Mouse (Mus musculus): ENCODE data around the gene Ift20. TPM values are rescaled to one million over a fixed set of nuclear protein-coding genes. Genes with fewer than 3 reads are reported as not detected.
A peak's percentile ranks its signal among the peaks of the same experiment; 100 is the strongest.

Ift20 gene
- polyA plus RNA-seq, 1 experiment from 2014 or later: 130 TPM

DNA sequence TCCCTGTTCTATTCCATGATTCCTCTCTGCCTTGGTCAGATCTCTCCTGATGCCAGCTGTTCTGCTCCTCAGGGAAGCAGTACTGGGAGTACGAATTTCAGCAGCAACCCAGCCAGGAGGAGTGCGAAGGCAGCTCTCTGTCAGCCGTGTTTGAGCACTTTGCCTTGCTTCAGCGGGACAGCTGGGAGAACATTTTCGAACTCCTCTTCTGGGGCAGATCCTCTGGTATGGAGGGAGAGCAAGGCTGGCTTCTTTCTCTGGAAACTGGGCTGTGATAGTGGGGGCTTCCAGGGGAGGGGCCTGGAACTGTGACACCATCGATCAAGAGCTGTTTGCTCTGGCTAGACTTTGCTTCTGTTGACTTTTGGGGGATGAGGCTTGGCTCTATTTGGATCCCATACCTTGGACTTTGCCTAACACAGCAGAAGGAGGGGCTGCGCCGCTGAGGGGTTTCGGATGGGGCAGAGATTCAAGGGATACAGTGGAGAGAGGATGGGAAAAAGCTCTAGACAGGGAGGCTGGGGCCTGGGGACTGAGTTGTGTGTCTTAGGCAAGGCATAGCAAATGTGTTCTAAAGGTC lies 35.4 kb upstream of the Ift20 start:
- Histone ChIP-seq H3K4me2 (ENCODE audit: low read length) (no peak overlapping the region), H3K4me1 (ENCODE audit: control insufficient read depth, insufficient read depth, low read length) (peaks cover 13% of the 10 kb centered on the region), H3K27ac (ENCODE audit: low read length) (no peak overlapping the region), H3K36me3 (ENCODE audit: control insufficient read depth, insufficient read depth, low read length) (peaks cover 2% of the 10 kb centered on the region; the same call in 1 of the 2 replicates), H3K4me3 (ENCODE audit: low read depth, low read length) (no peak overlapping the region), H3K9me3 (replicated peaks; ENCODE audit: control insufficient read depth, low read length, poor library complexity, severe bottlenecking) (no peaks in the 10 kb centered on the region), H3K27me3 (ENCODE audit: control insufficient read depth, insufficient read depth, low read depth, low read length) (no peaks in the 10 kb centered on the region), H3K9ac (ENCODE audit: low read depth, low read length) (no peak overlapping the region)
- no peak for ATAC-seq
- 83% methylated on average over 9 of the region's 9 CpGs for WGBS

GRCm38 (mm10) chr11:78501529-78501928 lies 34.6 kb upstream of the Ift20 start:
- no peaks in the 10 kb centered on the region for H3K27me3 ChIP-seq (ENCODE audit: control insufficient read depth, insufficient read depth, low read depth, low read length)
- peaks cover 5% of the 10 kb centered on the region for H3K4me1 ChIP-seq (ENCODE audit: control insufficient read depth, insufficient read depth, low read length)
- WGBS: 84% methylated on average over 20 of the region's 20 CpGs
- no peak overlapping the region for H3K9ac ChIP-seq (ENCODE audit: low read depth, low read length)
- no peak overlapping the region for H3K4me3 ChIP-seq (ENCODE audit: low read depth, low read length)
- no peak overlapping the region for H3K27ac ChIP-seq (ENCODE audit: low read length)
- H3K36me3 ChIP-seq (ENCODE audit: control insufficient read depth, insufficient read depth, low read length): peaks cover 9% of the 10 kb centered on the region
- ATAC-seq: no peak
- no peaks in the 10 kb centered on the region for H3K9me3 ChIP-seq (replicated peaks; ENCODE audit: control insufficient read depth, low read length, poor library complexity, severe bottlenecking)
- H3K4me2 ChIP-seq (ENCODE audit: low read length): no peak overlapping the region

- no peak for ATAC-seq
- no peaks in the 10 kb centered on the region for H3K9me3 ChIP-seq (replicated peaks; ENCODE audit: control insufficient read depth, low read length, poor library complexity, severe bottlenecking)
Measured at GRCm38 (mm10) chr11:78502909-78503650, 33.1 kb upstream of the Ift20 start, which contains the start of gene Sebox. Gene Sebox (plus strand): TSS chr11:78503447.

DNA sequence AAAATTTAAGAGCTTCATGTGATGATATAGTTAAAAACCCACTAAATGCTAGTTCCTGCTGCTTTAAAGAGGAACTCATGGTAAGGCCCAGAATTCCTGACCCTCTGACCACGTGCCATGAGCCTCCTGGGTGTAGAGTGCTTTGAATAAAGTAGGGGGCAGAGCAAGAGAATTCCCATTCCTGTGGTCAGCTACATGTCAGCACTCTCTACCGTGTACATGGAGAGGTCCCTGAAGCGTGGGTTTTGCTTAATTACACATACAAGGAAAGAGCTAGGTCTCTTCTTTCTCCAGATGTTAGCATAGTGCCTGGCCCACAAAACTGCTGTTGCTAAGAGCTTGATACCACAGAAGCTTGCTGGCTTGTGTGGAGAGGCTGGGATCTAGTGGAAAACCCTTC lies 30.7 kb upstream of the Ift20 start:
- Histone ChIP-seq H3K4me1 (ENCODE audit: control insufficient read depth, insufficient read depth, low read length) (no peaks in the 10 kb centered on the region), H3K4me2 (ENCODE audit: low read length) (no peak overlapping the region), H3K27me3 (ENCODE audit: control insufficient read depth, insufficient read depth, low read depth, low read length) (no peaks in the 10 kb centered on the region), H3K36me3 (ENCODE audit: control insufficient read depth, insufficient read depth, low read length) (peaks cover 26% of the 10 kb centered on the region), H3K27ac (ENCODE audit: low read length) (no peak overlapping the region), H3K9ac (ENCODE audit: low read depth, low read length) (no peak overlapping the region), H3K4me3 (ENCODE audit: low read depth, low read length) (no peak overlapping the region), H3K9me3 (replicated peaks; ENCODE audit: control insufficient read depth, low read length, poor library complexity, severe bottlenecking) (no peaks in the 10 kb centered on the region)
- 82% methylated on average over 3 of the region's 3 CpGs for WGBS
- ATAC-seq: no peak

More at GRCm38 (mm10) chr11:78502909-78503650, 33.1 kb upstream of the Ift20 start, which contains the start of gene Sebox:
- Histone ChIP-seq H3K36me3 (ENCODE audit: control insufficient read depth, insufficient read depth, low read length) (peaks cover 16% of the 10 kb centered on the region), H3K9ac (ENCODE audit: low read depth, low read length) (no peak within 1 kb of the TSS), H3K4me2 (ENCODE audit: low read length) (no peak within 1 kb of the TSS), H3K4me3 (ENCODE audit: low read depth, low read length) (no peak within 1 kb of the TSS), H3K27ac (ENCODE audit: low read length) (no peak within 1 kb of the TSS), H3K27me3 (ENCODE audit: control insufficient read depth, insufficient read depth, low read depth, low read length) (no peaks in the 10 kb centered on the region), H3K4me1 (ENCODE audit: control insufficient read depth, insufficient read depth, low read length) (0 out of 2 replicates have a peak, but pooled peaks cover 4% of the 10 kb centered on the region)
- 74% methylated on average over 7 of the region's 7 CpGs for WGBS

GRCm38 (mm10) chr11:78509148-78509547 lies 27.0 kb upstream of the Ift20 start:
- Histone ChIP-seq H3K27me3 (ENCODE audit: control insufficient read depth, insufficient read depth, low read depth, low read length) (no peaks in the 10 kb centered on the region), H3K9me3 (replicated peaks; ENCODE audit: control insufficient read depth, low read length, poor library complexity, severe bottlenecking) (no peaks in the 10 kb centered on the region), H3K27ac (ENCODE audit: low read length) (no peak overlapping the region), H3K36me3 (ENCODE audit: control insufficient read depth, insufficient read depth, low read length) (peaks cover 26% of the 10 kb centered on the region), H3K4me3 (ENCODE audit: low read depth, low read length) (no peak overlapping the region), H3K4me2 (ENCODE audit: low read length) (no peak overlapping the region), H3K4me1 (ENCODE audit: control insufficient read depth, insufficient read depth, low read length) (peaks cover 16% of the 10 kb centered on the region), H3K9ac (ENCODE audit: low read depth, low read length) (no peak overlapping the region)
- ATAC-seq: no peak
- 86% methylated on average over 5 of the region's 5 CpGs for WGBS

GRCm38 (mm10) chr11:78512025-78512957 lies 23.9 kb upstream of the Ift20 start, which contains the start of the genes Tmem199 and Poldip2:
Gene Tmem199 (minus strand): TSS chr11:78512172.
Gene Poldip2 (plus strand): TSS chr11:78512193.
- Histone ChIP-seq H3K27ac (ENCODE audit: low read length) (peak within 1 kb of the TSS; percentile 86), H3K4me3 (ENCODE audit: low read depth, low read length) (peak within 1 kb of the TSS; percentile 92), H3K9ac (ENCODE audit: low read depth, low read length) (peak within 1 kb of the TSS; percentile 95), H3K4me1 (ENCODE audit: control insufficient read depth, insufficient read depth, low read length) (peaks cover 19% of the 10 kb centered on the region), H3K9me3 (replicated peaks; ENCODE audit: control insufficient read depth, low read length, poor library complexity, severe bottlenecking) (no peaks in the 10 kb centered on the region), H3K27me3 (ENCODE audit: control insufficient read depth, insufficient read depth, low read depth, low read length) (no peaks in the 10 kb centered on the region), H3K36me3 (ENCODE audit: control insufficient read depth, insufficient read depth, low read length) (peaks cover 29% of the 10 kb centered on the region), H3K4me2 (ENCODE audit: low read length) (peak within 1 kb of the TSS; percentile 97)
- peak; percentile 96 for ATAC-seq
- WGBS: under 1% methylated on average over 57 of the region's 67 CpGs

DNA sequence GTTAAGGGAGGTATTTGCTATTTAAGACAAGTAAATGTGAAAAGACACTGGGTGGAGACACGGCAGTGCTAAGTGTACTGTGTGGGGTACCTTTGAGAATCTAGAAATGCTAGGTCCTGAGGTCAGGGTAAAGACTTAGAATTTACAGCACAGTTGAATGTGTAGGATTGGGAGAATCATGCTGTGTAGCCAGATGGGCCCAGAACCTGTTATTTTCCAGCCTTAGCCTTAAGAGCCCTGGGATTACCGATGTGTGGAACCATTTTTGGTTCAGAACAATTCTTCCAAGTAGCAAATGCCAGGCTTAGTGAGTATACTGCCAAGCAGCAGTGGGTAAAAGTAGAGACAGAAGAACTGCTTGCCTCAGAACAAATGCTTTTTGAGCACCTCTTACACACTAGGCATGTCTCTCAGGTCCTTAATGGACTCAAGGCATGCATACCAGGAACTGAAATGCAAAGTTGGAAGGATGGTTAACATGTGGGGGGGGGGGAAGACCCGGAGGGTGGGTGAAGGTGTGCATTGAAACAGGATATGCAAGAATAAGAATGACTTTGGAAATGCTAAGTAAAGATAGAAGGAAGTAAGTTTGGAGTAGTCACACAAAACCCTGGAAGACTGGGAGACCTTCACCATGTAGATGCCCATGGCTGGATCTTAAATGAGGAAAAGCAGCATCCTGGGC lies 22.9 kb upstream of the Ift20 start:
- Histone ChIP-seq H3K4me3 (ENCODE audit: low read depth, low read length) (peak overlapping the region; percentile 92), H3K4me1 (ENCODE audit: control insufficient read depth, insufficient read depth, low read length) (peaks cover 19% of the 10 kb centered on the region), H3K9me3 (replicated peaks; ENCODE audit: control insufficient read depth, low read length, poor library complexity, severe bottlenecking) (no peaks in the 10 kb centered on the region), H3K27ac (ENCODE audit: low read length) (no peak overlapping the region), H3K36me3 (ENCODE audit: control insufficient read depth, insufficient read depth, low read length) (peaks cover 24% of the 10 kb centered on the region), H3K27me3 (ENCODE audit: control insufficient read depth, insufficient read depth, low read depth, low read length) (no peaks in the 10 kb centered on the region), H3K9ac (ENCODE audit: low read depth, low read length) (peak overlapping the region; percentile 95), H3K4me2 (ENCODE audit: low read length) (peak overlapping the region; percentile 97)
- no peak for ATAC-seq
- 79% methylated on average over 3 of the region's 3 CpGs for WGBS

DNA sequence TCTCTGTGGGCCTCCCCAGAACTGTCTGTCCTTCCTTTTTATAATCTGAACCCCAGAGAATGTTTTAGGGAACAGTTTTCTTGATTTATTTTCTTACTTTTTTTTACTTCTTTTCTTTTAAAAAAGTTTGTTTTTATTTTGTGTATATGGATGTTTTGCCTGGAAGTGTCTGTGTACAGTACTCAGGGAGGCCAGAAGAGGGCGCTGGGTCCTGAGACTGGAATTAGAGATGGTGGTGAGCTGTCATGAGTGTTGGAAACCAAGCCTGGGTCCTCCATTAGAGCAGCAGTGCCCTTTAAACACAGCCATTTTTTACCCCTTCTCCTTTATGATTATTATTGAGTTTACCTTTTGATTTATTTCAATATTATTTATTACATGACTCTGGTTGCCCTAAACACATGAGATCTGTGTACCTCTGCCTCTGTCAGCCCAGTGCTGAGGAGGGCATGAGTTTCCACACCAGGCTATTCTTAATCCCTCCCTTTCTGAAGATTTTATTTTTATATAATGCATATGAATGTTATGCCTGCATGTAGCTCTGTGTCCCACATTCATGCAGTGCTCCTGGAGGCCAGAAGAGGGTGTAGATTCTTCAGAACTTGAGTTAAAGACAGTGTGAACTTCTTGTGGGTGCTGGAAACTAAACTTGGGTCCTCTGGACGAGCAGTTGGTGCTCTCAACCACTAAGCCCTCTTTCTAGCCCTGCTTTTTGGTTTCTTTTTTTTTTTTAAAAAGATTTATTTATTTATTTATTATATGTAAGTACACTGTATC lies 20.4 kb upstream of the Ift20 start:
- Histone ChIP-seq H3K36me3 (ENCODE audit: control insufficient read depth, insufficient read depth, low read length) (peaks cover 17% of the 10 kb centered on the region), H3K4me2 (ENCODE audit: low read length) (no peak overlapping the region)
- no peak for ATAC-seq

More for the DNA sequence above, 20.4 kb upstream of the Ift20 start:
- H3K27ac ChIP-seq (ENCODE audit: low read length): no peak overlapping the region
- no peak overlapping the region for H3K4me3 ChIP-seq (ENCODE audit: low read depth, low read length)
- no peak overlapping the region for H3K9ac ChIP-seq (ENCODE audit: low read depth, low read length)
- 71% methylated on average over 2 of the region's 2 CpGs for WGBS
- no peaks in the 10 kb centered on the region for H3K27me3 ChIP-seq (ENCODE audit: control insufficient read depth, insufficient read depth, low read depth, low read length)
- no peaks in the 10 kb centered on the region for H3K9me3 ChIP-seq (replicated peaks; ENCODE audit: control insufficient read depth, low read length, poor library complexity, severe bottlenecking)
- peaks cover 19% of the 10 kb centered on the region for H3K4me1 ChIP-seq (ENCODE audit: control insufficient read depth, insufficient read depth, low read length)
